Mouse (Mus musculus) liver, adult (tissue): ENCODE measurements around the gene Rbfox3.

Source experiments
- GATA4 ChIP-seq: IDR thresholded peaks from 2 replicates; pipeline ENCODE4 v1.6.1; 2014; ENCODE audit warnings: mild to moderate bottlenecking, low read length; ENCODE audit not compliant: insufficient replicate concordance

The Rbfox3 gene

GRCm38 (mm10) chr11:118744782-118745181, 166.6 kb downstream of the Rbfox3 start:
- TF ChIP-seq GATA4, result no peak

- TF ChIP-seq GATA4, result no peak
These were observed 168.6 kb downstream of the Rbfox3 start for GRCm38 (mm10) chr11:118742762-118743161.

- TF ChIP-seq GATA4, result no peak
These were observed 170.1 kb downstream of the Rbfox3 start for GRCm38 (mm10) chr11:118741262-118741661.

- TF ChIP-seq GATA4, result no peak
These were observed 171.4 kb downstream of the Rbfox3 start for GRCm38 (mm10) chr11:118740001-118740400.

DNA sequence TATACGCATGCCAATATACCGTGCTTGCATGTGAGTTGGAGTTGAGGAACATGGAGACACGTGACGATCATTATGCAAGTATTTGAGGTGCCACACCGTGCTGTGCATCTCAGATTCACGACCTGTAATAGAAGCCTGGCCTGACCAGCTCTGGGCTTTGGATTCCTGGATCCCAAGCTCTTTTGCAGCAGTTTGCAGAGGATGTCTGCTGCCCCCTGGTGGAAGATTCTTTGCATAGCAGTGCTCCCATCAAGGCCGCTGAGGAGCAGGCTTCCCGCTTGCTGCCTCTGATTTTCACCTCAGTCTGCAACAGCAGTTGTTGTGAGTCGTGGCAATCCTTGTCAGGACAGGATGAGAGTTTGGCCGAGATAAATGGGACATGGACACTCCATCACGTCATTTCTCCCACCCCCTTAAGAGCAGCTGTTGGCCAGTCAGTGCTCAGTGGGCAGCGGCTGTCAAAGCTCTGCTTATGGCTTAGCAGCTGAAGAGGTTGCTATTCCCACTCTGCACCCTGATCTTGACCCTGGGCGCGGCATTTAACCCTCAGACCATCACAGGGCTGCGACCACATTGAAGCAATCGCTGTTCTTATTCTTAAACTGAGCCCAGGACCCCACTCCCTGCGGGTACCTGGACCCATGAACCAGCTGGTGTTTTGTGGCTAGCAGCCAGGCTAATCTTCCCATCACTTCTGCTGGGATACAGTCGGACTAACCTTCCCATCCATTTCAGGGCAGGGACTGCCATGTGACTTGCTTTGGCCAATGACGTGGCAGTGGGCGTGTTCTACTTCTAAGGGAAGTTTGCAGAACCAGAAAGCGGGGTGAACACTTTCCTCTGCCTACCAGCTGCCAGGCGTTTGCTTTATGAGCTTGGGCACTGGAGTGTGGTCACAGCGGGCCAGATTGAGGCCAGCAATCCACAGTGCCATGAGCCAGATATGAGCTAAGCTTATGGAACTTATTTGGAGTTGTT, 172.3 kb downstream of the Rbfox3 start:
- no peak for TF ChIP-seq GATA4

DNA sequence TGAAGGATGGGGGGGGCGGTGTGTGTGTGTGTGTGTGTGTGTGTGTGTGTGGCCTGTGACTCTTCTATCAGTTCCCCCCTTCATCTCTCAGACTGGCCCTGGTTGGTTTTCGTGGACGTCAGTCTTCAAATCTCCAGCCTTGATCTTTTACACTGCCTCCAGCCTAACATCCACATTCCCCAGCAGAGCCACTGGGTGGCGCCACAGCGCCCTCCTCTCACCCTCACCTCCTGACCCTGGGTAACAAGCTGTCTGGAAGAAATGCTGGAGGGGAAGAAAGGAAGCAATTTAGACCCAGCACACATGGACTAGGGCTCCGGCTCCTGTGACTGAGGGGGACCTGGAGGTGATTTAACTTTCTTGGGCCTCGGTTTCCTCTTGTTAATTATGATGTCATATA, 173.1 kb downstream of the Rbfox3 start:
- no peak for TF ChIP-seq GATA4

GRCm38 (mm10) chr11:118737821-118738220, 173.6 kb downstream of the Rbfox3 start:
- no peak for TF ChIP-seq GATA4

DNA sequence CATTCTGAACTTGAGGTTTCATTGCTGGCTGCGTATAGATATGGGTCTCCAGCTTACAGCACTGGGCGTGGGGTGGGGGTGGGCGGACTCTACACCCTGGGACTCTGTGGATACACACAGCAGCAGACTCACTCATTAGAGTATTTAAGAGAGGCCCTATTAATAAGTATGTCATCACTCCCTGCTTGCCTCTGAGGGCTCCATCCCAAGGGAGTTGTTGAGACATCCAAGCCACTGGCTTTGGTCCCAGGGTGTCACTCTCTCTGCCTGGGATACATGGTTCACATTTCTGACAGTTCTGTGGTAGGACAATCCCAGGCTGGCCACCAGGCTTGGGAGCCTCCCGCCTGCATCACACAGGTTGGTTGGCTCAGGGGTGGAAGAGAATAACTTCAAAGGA, 174.4 kb downstream of the Rbfox3 start:
- no peak for TF ChIP-seq GATA4

DNA sequence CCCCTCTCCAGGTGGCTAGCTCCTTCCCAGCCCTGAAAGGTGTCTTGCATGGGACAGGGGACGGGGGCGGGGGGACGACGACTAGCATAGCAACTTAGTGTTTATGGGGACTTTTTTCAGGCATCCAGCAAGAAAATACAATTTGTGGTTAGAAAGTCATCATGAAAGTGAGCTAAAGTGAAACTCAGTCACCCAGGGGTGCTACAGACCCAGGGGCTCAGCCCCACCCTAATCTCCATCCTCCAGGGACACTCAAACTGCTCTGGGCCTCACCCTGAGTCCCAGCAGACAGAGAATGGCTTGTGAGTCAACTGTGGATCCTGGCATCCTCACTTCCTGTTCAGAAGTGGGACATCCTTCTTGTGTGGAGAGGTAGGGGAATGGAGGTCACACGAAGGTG, 179.7 kb downstream of the Rbfox3 start:
- no peak for TF ChIP-seq GATA4

DNA sequence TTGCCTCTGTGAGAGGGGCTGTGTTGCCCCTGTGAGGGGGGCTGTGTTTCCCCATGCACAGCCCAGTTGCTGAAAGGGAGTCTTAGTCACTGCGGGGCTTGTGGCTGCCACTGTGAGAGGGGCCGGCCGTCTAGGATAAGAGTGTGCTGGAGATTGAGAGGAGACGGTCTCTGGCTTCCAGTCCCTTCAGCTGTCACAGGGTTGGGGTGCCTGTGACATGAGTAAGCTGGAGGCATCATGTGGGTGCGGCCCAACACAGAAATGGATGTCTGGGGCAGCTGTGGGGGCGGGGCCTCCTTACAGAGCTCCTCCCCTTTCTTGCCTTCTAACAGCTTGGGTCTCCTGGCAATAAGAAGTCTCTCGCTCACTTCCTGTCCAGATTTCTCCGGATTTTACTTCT, 182.0 kb downstream of the Rbfox3 start:
- no peak for TF ChIP-seq GATA4

DNA sequence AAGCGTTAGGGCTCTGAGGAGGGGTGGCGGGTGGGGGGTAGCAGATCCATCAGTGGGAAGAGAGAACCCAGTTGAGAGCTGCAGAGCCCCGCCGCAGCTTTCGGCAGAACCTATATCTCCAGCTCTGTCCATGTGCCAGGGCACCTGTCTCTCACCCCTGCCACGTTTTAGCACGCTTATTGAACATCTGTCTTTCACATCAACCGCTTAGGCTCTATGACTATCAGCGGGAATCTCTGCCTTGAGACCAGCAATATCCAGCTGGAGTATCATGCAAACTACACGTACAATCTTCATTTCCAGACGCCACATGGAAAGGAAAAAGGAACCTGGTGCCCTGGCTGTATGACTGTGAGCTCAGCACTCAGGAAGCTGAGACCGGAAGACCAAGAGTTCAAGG, 182.6 kb downstream of the Rbfox3 start:
- TF ChIP-seq GATA4, result no peak

DNA sequence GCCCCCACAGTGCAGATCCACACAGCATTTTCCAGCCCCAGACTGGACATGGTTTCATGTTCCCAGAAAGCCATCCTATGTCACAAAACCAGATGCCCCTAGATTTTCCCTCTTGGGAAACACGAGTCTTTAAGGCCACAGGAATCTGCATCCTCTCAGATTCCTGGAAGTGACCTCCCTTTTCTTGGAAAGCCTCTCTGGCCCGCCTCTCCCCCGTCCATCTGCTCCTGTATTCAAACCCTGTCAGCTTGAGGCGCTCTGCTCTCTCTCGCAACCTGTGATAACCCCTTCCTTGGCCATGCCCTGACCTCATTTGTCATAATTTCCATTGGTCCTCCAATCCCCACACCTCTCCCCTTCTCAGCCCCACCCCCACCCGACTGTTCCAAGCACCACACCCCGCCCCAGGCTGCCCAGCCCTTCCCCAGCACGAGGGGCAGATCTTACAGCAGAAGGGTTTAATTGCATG, 183.3 kb downstream of the Rbfox3 start:
- no peak for TF ChIP-seq GATA4

DNA sequence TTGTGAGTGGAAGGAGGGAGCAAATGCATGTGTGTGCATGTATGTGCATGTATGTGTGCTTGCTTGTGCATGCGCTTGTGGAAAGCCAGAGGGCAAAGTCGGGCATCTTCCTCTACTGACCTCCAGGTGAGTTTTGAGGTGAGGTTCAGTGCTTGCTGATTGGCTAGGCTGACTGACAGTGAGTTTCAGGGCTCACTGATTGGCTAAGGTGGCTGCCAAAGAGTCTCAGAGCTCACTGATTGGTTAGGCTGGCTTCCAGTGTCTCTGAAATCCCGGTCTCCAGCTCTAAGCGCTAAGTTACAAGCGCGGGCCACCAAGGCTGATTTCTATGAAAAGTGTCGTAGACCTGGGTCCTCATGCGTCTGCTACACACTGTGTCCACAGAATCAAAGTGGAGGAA, 185.0 kb downstream of the Rbfox3 start:
- no peak for TF ChIP-seq GATA4

DNA sequence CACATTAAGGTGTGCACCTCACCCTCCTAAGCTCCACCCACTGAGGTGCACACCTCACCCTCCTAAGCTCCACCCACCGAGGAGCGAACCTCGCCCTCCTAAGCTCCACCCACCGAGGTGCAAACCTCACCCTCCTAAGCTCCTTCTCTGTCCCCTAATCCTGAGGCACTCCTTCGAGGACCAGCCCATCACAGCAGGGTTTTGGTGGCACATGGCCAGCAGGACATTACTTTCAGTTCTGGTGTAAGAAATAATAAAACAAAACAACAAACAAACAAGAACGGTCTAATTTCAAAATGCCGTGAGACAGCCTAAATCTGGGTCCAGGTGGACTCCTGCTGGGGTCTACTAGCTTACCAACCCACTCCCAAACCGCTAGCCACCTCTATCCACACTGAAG, 187.0 kb downstream of the Rbfox3 start:
- TF ChIP-seq GATA4, result no peak

- no peak for TF ChIP-seq GATA4
These were observed 188.2 kb downstream of the Rbfox3 start for GRCm38 (mm10) chr11:118723166-118723565.

GRCm38 (mm10) chr11:118721898-118722297, 189.5 kb downstream of the Rbfox3 start:
- no peak for TF ChIP-seq GATA4
